Mouse (Mus musculus) neural tube, embryonic 12.5 days (tissue): ENCODE measurements at regions not wholly inside any gene's neighbourhood (a gene's known extent, or its start where the extent isn't known, plus 50 kb on each side); places are given as distances from the start of the nearest gene placed in this dataset.

Source experiments
- ATAC-seq: fragments of 200-750 bp; cut with Nextera tagmentation; 2 replicates; pipeline ENCODE4 v1.8.0; 2017; ENCODE audit warnings: low read depth, mild to moderate bottlenecking, moderate TSS enrichment, moderate library complexity; ENCODE audit not compliant: low FRiP score
- H3K27ac ChIP-seq: fragments of 300-500 bp; sonication (generic); 2 replicates; pipeline ENCODE4 v1.5.1; 2016
- H3K27me3 ChIP-seq: fragments of 300-500 bp; sonication (generic); replicated peaks from 2 replicates; pipeline ENCODE4 v1.6.1; 2016; ENCODE audit warnings: mild to moderate bottlenecking
- H3K36me3 ChIP-seq: fragments of 300-500 bp; sonication (generic); 2 replicates; pipeline ENCODE4 v1.6.1; 2016; ENCODE audit warnings: mild to moderate bottlenecking
- H3K4me1 ChIP-seq: fragments of 300-500 bp; sonication (generic); 2 replicates; pipeline ENCODE4 v1.6.1; 2016
- H3K4me2 ChIP-seq: fragments of 300-500 bp; sonication (generic); replicated peaks from 2 replicates; pipeline ENCODE4 v1.6.1; 2016; ENCODE audit warnings: mild to moderate bottlenecking
- H3K4me3 ChIP-seq: fragments of 300-500 bp; sonication (generic); 2 replicates; pipeline ENCODE4 v1.5.1; 2016
- H3K9ac ChIP-seq: fragments of 300-500 bp; sonication (generic); 2 replicates; pipeline ENCODE4 v1.6.1; 2016; ENCODE audit warnings: mild to moderate bottlenecking
- H3K9me3 ChIP-seq: fragments of 300-500 bp; sonication (generic); 2 replicates; pipeline ENCODE4 v1.6.1; 2016; ENCODE audit warnings: mild to moderate bottlenecking
- WGBS: fragments of 180-500 bp; shearing (Covaris S2); methylation state at CpG from one replicate; pipeline ENCODE4 v1.1.7; 2016; 5-methylcytosine and 5-hydroxymethylcytosine counted together

DNA sequence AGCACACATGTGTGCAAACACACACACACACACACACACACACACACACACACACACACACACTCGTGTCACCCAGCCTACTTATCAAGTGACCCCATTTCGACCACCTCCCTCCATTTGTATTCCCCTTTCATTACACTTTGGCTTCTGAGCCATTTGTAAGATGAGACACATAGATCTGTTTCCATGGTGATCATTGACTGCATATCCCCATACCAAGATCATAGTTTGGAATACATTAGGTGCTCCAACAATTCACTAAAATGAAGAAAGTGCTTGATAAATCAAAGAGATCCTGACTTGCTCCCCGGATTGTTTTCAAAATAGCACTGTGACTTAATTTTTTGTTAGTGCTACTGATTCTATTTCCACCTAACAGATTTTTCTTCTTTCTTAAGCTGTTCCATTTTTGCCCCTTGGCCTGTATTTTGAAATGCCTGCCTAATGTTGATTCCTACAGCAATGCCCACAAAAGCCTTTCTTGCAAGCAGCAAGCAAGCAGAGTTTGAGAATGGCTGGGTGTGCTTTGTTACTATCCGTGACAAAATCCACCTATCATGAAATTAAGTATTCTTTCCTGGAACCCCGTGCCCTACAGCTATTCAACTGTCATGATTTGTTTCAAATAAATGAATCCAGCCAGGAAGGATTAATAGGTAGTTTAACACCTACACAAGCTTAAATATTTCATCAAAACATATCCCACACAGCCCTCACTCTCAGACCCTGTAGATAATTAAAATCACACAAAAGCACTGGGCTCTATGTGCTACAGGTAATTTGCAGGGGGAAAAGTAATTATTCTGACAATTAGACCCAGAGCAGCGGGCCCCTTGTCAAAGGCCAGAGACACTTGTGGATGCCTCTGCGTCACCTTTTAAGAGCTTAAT lies 168.1 kb upstream of the Rgma start:
- Histone ChIP-seq H3K27ac (no peak overlapping the region), H3K4me3 (no peak overlapping the region), H3K4me2 (no peak overlapping the region), H3K4me1 (peaks cover 28% of the 10 kb centered on the region), H3K36me3 (no peaks in the 10 kb centered on the region), H3K27me3 (no peaks in the 10 kb centered on the region), H3K9me3 (0 out of 2 replicates have a peak, but pooled peaks cover 8% of the 10 kb centered on the region), H3K9ac (no peak overlapping the region)
- whole genome bisulfite sequencing: 45% methylated on average over 7 of the region's 7 CpGs
- no peak for ATAC-seq

DNA sequence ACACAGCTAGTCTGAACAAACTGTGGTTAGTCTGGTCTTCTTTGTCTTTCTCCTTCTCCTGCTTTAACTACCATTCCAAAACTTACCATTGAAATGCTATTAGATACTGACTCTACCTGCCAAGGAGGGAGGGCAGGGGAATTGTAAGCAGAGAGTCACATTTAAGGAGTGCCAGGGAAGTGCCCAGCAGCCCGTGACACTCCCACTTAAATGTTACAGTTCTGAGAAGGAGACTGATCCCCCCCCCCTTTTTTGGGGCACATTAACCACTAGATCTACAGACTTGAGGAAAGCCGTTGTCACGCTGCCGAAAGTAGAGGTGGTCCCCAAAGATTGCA lies 166.9 kb upstream of the Rgma start:
- Histone ChIP-seq H3K4me2 (no peak overlapping the region; the same call in 1 of the 2 replicates), H3K27me3 (no peaks in the 10 kb centered on the region), H3K9me3 (0 out of 2 replicates have a peak, but pooled peaks cover 8% of the 10 kb centered on the region), H3K36me3 (no peaks in the 10 kb centered on the region), H3K4me3 (no peak overlapping the region), H3K27ac (peak overlapping the region; percentile 28; the same call in 1 of the 2 replicates), H3K9ac (no peak overlapping the region), H3K4me1 (peaks cover 28% of the 10 kb centered on the region)
- ATAC-seq: peak; percentile 33
- WGBS: 58% methylated on average over 4 of the region's 4 CpGs

DNA sequence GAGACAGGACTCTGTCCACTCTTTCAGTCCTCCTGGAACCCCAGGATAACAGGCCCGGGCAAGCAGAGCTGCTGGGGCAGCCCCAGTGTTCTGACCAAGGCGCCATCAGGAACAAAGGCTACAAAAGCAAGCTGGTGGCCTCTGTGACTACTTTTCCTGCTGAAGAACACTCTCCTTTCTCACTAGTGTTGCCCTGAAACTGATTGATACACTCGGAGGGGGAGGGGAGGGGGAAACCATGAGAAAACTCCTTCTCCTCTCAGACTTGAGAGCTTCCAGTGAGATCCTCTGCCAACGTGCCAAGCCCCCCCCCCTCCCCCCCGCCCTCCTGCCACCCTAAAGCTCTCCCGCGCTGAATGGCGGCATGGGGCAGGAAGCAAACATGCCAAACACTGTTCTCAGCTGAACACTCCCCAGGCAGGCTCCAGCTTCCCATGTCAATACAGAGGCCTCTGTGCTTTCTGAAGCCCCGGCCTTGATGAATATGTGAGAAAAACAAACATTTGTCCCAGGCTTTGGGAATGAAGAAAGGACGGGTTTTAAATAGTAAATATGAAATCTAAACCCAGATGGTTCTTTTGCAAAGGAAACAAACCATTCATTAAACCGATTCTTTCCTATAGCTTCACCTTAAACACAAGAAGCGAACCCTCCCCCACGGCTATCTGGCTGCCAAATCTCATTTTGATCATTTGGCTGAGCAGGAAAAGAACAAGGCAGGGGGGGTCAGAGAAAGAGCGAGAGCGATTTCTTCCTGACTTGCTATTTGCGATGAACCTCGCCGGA lies 166.3 kb upstream of the Rgma start:
- H3K4me2 ChIP-seq: no peak overlapping the region; the same call in 1 of the 2 replicates

DNA sequence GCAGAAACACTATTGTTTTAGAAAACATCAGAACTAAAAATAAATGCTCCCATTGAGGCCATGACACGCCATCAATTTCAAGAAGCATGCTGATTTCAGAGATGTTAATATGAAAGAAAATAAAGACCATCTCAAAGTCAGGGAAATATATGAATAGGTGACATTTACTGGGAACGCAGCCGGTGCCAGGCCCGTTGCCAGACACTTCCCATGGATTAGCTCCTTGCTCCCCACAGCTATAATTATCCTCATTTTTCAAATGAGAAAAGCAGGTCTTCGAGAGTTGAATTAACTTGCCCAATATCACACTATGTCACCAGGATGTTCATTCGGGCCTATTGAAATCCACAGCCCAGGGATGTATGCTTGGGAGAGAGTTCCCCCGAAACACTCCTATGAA lies 165.2 kb upstream of the Rgma start:
- ATAC-seq: no peak
- H3K4me3 ChIP-seq: no peak overlapping the region
- no peaks in the 10 kb centered on the region for H3K27me3 ChIP-seq
- 74% methylated on average over 7 of the region's 7 CpGs for WGBS
- no peaks in the 10 kb centered on the region for H3K9me3 ChIP-seq
- H3K9ac ChIP-seq: no peak overlapping the region
- 0 out of 2 replicates have a peak overlapping the region, but pooled peaks have one; percentile 1 for H3K27ac ChIP-seq
- H3K4me2 ChIP-seq: no peak overlapping the region
- H3K4me1 ChIP-seq: peaks cover 28% of the 10 kb centered on the region
- H3K36me3 ChIP-seq: no peaks in the 10 kb centered on the region

More for the DNA sequence above, 166.3 kb upstream of the Rgma start:
- Histone ChIP-seq H3K4me3 (no peak overlapping the region), H3K36me3 (no peaks in the 10 kb centered on the region), H3K9ac (no peak overlapping the region), H3K27me3 (no peaks in the 10 kb centered on the region), H3K27ac (peak overlapping the region; percentile 28; the same call in 1 of the 2 replicates), H3K9me3 (0 out of 2 replicates have a peak, but pooled peaks cover 8% of the 10 kb centered on the region), H3K4me1 (peaks cover 28% of the 10 kb centered on the region)
- WGBS: 31% methylated on average over 18 of the region's 18 CpGs
- peak; percentile 89 for ATAC-seq

DNA sequence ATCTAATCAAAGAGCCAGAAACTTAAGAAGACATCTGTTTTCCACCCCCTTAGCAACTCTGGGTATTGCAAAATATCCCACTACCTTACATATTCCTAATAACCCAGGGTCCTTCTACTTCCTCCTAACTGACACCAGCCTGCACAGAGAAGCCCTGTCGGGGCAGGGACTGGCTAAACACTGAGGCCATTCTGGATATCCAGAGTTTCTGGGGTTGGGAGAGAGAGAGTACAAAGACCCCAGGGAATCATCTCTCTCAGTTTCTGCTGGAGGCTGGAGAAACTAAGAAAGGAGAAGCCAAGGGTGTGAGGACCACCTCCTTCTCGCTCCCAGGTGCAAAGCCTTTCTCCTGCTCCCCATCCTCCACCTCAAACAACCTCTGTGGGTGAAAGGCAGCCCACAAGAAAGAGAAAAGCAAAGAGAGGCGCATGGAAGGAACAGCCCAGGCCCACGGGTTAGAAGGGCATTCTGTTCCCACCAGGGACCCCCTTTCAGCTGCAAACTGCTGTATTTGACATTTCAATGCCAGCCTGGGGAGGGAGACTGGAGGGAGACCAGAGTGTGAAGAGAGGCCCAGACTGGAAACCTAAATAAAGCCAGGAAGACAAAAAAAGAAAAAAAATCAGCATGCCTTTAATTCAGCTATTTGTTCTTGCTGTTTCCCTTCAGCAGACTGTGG lies 152.9 kb upstream of the Rgma start:
- Histone ChIP-seq H3K4me3 (no peak overlapping the region), H3K4me2 (no peak overlapping the region), H3K36me3 (no peaks in the 10 kb centered on the region), H3K9me3 (no peaks in the 10 kb centered on the region), H3K4me1 (peaks cover 19% of the 10 kb centered on the region), H3K9ac (no peak overlapping the region), H3K27me3 (no peaks in the 10 kb centered on the region), H3K27ac (peak overlapping the region; percentile 73)
- WGBS: 7% methylated on average over 4 of the region's 4 CpGs
- peak; percentile 91 for ATAC-seq

DNA sequence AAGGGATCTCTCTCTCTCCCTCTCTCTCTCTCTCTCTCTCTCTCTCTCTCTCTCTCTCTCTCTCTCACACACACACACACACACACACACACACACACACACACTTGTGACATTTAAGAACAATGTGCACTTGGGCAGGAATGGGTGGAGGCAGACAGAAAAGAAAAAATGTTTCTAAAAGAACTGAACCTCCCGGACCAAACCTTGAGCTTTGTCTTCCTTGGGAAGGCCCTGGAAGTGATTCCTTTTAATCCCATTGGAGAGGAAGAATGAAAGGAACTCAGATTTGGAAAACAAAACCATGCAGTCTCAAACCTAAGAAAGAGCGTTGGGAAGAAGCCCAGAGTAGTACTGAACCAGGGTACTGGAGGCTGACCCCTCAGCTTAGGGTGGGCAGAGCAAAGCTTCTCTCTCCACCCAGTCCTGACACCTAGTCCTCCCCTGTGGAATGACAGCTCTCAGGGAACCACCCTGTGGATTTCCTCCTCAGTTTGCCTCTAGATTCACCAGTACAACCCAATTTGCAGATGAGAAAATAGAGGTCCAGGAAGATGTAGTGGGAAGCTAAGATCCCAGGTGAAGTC lies 152.3 kb upstream of the Rgma start:
- Histone ChIP-seq H3K9ac (no peak overlapping the region), H3K27ac (peak overlapping the region; percentile 18; the same call in 1 of the 2 replicates), H3K4me1 (peaks cover 19% of the 10 kb centered on the region), H3K36me3 (no peaks in the 10 kb centered on the region), H3K4me3 (no peak overlapping the region), H3K9me3 (no peaks in the 10 kb centered on the region), H3K4me2 (no peak overlapping the region), H3K27me3 (no peaks in the 10 kb centered on the region)
- WGBS: 16% methylated on average over 2 of the region's 2 CpGs
- ATAC-seq: peak; percentile 58; the same call in 1 of the 2 replicates

DNA sequence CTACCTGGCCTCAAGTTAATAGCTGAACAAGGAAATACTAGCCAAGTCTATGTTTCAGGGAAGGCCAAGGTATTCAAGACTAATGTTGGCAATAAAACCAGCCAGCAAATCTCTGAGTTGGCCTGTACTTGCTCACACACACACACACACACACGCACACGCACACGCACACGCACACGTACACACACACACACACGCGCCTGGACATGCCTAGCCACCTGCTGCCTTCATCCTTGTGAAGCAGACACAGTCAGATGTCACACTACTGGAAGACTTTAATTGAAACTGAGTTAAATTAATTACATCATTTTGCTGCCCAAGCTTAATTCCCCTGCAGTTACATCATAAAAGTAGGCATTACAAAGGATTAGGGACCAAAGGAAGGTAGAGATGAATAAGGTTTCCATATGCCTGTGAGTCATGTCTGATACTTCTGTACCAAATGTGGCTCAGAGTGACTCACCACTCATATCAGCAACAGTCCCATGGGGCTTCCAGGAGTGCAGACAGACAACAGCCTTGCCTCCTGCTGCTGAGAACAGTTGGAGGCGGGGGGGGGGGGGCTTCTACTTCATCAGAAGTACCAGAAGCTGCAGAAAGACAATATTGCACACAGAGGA lies 141.7 kb upstream of the Rgma start:
- Histone ChIP-seq H3K27me3 (no peaks in the 10 kb centered on the region), H3K4me1 (no peaks in the 10 kb centered on the region; the same call in 1 of the 2 replicates), H3K9ac (no peak overlapping the region), H3K4me2 (no peak overlapping the region), H3K9me3 (no peaks in the 10 kb centered on the region), H3K27ac (no peak overlapping the region), H3K4me3 (no peak overlapping the region), H3K36me3 (no peaks in the 10 kb centered on the region)
- ATAC-seq: no peak
- WGBS: 88% methylated on average over 8 of the region's 8 CpGs

DNA sequence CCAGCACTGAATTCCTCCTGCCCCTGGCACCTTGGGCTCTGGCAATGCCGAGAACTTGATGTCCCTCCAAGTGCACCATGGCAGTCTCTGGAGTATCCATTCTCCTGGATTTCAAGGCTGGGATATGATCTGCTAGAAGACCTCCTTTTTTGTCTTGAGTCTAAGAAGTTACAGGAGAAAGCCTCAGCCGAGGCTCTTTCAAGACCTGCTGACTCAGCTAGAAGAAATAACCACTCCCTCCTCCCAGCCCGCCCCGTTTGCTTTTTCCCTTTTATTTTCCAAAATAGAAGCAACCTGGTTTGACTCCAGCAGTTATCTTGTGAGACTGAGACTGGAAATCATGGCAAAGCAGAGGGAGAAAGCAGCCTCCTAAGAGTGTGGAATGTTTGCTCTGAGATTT lies 136.8 kb upstream of the Rgma start:
- Histone ChIP-seq H3K4me1 (no peaks in the 10 kb centered on the region; the same call in 1 of the 2 replicates), H3K27ac (no peak overlapping the region), H3K9ac (no peak overlapping the region), H3K27me3 (no peaks in the 10 kb centered on the region), H3K9me3 (no peaks in the 10 kb centered on the region), H3K4me3 (no peak overlapping the region), H3K4me2 (no peak overlapping the region), H3K36me3 (no peaks in the 10 kb centered on the region)
- WGBS: 23% methylated on average over 4 of the region's 4 CpGs
- no peak for ATAC-seq

DNA sequence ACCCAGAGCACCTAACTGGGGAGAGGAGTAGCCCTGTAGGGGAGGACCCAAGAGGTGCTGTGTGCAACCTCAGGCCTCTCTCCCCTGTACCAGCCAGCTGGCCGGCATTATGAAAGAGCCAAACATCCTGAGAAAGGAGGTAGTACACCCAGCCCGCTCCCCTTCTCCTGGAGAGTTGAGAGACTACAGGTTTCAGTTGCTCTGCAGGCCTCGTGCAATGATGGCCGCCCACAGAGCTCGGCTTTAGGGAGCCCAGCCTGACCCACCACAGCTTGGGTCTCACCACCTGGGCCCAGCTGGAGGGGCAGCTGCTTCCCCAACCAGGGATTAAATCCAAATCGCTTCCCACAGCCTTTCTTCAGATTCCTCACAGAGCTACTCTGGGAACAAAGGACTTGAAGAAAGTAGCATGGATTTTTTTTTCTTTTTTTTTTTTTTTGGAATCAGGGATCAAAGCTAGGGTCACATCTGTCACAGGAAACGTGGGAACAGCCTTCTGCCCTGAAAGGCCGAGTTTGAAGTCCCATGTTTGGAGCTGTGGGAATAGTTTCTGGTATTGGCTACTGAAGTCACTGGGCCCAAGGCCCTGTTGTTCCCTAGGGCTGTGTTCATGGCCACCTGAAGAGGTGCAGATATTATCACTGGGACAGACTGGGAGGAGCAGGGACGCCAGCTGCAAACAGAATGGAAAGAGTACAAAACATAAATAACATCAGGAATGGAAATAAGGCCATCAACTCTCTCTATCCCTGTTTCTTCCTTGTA lies 131.5 kb upstream of the Rgma start:
- H3K27ac ChIP-seq: no peak overlapping the region
- 53% methylated on average over 9 of the region's 9 CpGs for WGBS
- no peak for ATAC-seq
- H3K4me2 ChIP-seq: no peak overlapping the region
- H3K9ac ChIP-seq: no peak overlapping the region
- no peaks in the 10 kb centered on the region for H3K4me1 ChIP-seq
- no peaks in the 10 kb centered on the region for H3K27me3 ChIP-seq
- no peak overlapping the region for H3K4me3 ChIP-seq
- H3K36me3 ChIP-seq: no peaks in the 10 kb centered on the region
- H3K9me3 ChIP-seq: no peaks in the 10 kb centered on the region

DNA sequence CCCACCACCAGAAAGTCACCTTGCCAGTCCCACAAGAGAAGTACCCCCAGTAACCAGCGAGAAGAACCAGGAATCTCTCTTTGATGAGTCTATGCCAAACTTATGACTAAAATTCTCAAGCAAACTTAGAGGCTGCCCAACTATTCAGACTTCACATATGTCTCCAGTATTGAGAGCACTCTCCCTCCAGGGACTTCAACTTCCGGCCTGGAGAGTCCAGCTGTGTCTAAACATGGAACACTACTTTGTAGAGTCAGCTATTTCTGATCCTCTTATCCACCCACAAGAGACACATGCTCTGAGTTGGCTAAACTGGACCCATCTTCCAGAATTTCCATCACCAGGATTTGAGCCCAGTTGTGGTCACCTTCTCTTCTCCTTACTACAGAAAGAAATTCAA lies 129.9 kb upstream of the Rgma start:
- H3K4me2 ChIP-seq: no peak overlapping the region
- no peak overlapping the region for H3K27ac ChIP-seq
- no peaks in the 10 kb centered on the region for H3K27me3 ChIP-seq
- 86% methylated on average over 2 of the region's 2 CpGs for WGBS
- no peak for ATAC-seq
- H3K4me1 ChIP-seq: no peaks in the 10 kb centered on the region
- H3K9me3 ChIP-seq: no peaks in the 10 kb centered on the region
- no peaks in the 10 kb centered on the region for H3K36me3 ChIP-seq
- H3K4me3 ChIP-seq: no peak overlapping the region
- no peak overlapping the region for H3K9ac ChIP-seq

DNA sequence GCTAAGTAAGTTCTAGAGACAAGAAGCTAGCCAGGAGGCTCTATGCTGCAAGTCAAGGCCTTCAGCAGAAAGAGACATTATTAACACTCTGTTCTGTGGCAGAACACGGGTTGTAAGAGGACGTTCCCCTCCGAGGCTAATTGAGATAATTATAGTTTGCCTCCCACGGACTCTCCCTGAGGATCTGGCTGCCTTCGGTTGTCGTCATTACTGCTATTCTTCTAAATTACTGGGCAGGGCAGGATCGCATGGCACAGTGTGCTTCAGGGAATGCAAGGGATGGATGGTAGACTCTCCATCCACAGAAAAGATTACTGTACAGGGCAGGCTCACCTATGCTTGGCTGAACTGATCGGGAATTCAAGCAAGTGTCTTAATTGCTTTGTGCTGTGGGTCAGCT lies 124.7 kb upstream of the Rgma start:
- 27% methylated on average over 8 of the region's 8 CpGs for WGBS
- ATAC-seq: no peak
- no peaks in the 10 kb centered on the region for H3K4me1 ChIP-seq
- no peaks in the 10 kb centered on the region for H3K36me3 ChIP-seq
- no peaks in the 10 kb centered on the region for H3K9me3 ChIP-seq
- H3K4me2 ChIP-seq: no peak overlapping the region
- H3K4me3 ChIP-seq: no peak overlapping the region
- H3K27me3 ChIP-seq: no peaks in the 10 kb centered on the region
- H3K9ac ChIP-seq: no peak overlapping the region
- H3K27ac ChIP-seq: no peak overlapping the region
